Mouse (Mus musculus) CH12.LX (cell line): ENCODE measurements at regions not wholly inside any gene's neighbourhood (a gene's known extent, or its start where the extent isn't known, plus 50 kb on each side); places are given as distances from the start of the nearest gene placed in this dataset.

Source experiments
- DNase-seq: peaks from one replicate; pipeline ENCODE4 v3.0.0-alpha.2; 2013; ENCODE audit errors: extremely low read depth
- H3K27ac ChIP-seq: 2 replicates; pipeline ENCODE4 v1.5.1; 2012; ENCODE audit warnings: low read depth, mild to moderate bottlenecking, control low read depth, moderate library complexity; ENCODE audit not compliant: insufficient read depth
- H3K27me3 ChIP-seq: replicated peaks from 2 replicates; pipeline ENCODE3; 2012; ENCODE audit warnings: inconsistent platforms
- H3K36me3 ChIP-seq, 2 experiments: replicated peaks in 1 of 2; 2 replicates each; pipeline versions ENCODE3 to v1.6.1; 2012; ENCODE audit warnings: inconsistent platforms in 1 of 2, low read length in 1 of 2, mild to moderate bottlenecking in 1 of 2, mixed read lengths in 1 of 2, moderate library complexity in 1 of 2; ENCODE audit not compliant: control insufficient read depth in 1 of 2, insufficient read depth in 1 of 2
- H3K4me1 ChIP-seq, 2 experiments: 2 replicates each; pipeline ENCODE4 v1.6.1; 2012; ENCODE audit warnings: inconsistent platforms in 1 of 2, moderate library complexity in 1 of 2; ENCODE audit not compliant: insufficient read depth in 2 of 2, control insufficient read depth in 1 of 2
- H3K4me2 ChIP-seq: 2 replicates; pipeline ENCODE4 v1.6.1; 2012; ENCODE audit warnings: low read depth, mild to moderate bottlenecking, control low read depth; ENCODE audit not compliant: poor library complexity, insufficient read depth, severe bottlenecking
- H3K4me3 ChIP-seq, 3 experiments: fragments of 150-350 bp in 1 of 3; sonication (generic) in 1 of 3; replicated peaks in 1 of 3; 2 replicates each; pipeline versions ENCODE3 to v1.5.1; 2011 to 2012; ENCODE audit warnings: low read depth in 2 of 3, low read length in 2 of 3, mild to moderate bottlenecking in 2 of 3, moderate library complexity in 2 of 3, control low read depth in 1 of 3, improper control_type of control experiment in 1 of 3, inconsistent platforms in 1 of 3, mixed read lengths in 1 of 3; ENCODE audit not compliant: poor library complexity in 1 of 3
- H3K79me2 ChIP-seq: replicated peaks from 2 replicates; pipeline ENCODE4 v1.6.1; 2012; ENCODE audit warnings: mild to moderate bottlenecking, moderate library complexity; ENCODE audit not compliant: control insufficient read depth, poor library complexity, insufficient read depth, severe bottlenecking; ENCODE audit errors: extremely low read depth
- H3K9ac ChIP-seq: 2 replicates; pipeline ENCODE4 v1.6.1; 2012; ENCODE audit warnings: low read depth, mild to moderate bottlenecking, control low read depth, moderate library complexity; ENCODE audit not compliant: insufficient read depth
- H3K9me3 ChIP-seq: replicated peaks from 2 replicates; pipeline ENCODE3; 2012; ENCODE audit warnings: low read length, inconsistent platforms, mixed read lengths
- CHD2 ChIP-seq: IDR thresholded peaks from 2 replicates; pipeline ENCODE4 v1.6.1; 2011; ENCODE audit warnings: low read length, improper control_type of control experiment
- EP300 ChIP-seq: IDR thresholded peaks from 2 replicates; pipeline ENCODE4 v1.6.1; 2011; ENCODE audit warnings: low read length, improper control_type of control experiment
- IRF4 ChIP-seq: IDR thresholded peaks from 2 replicates; pipeline ENCODE4 v1.6.1; 2014; ENCODE audit warnings: low read depth, mild to moderate bottlenecking, inconsistent platforms, low read length, improper control_type of control experiment
- MAFK ChIP-seq: IDR thresholded peaks from 2 replicates; pipeline ENCODE4 v1.6.1; 2011; ENCODE audit warnings: low read length, improper control_type of control experiment; ENCODE audit not compliant: insufficient replicate concordance
- MAZ ChIP-seq: IDR thresholded peaks from 2 replicates; pipeline ENCODE4 v1.6.1; 2012; ENCODE audit warnings: low read depth, mild to moderate bottlenecking, inconsistent platforms, low read length, improper control_type of control experiment, moderate library complexity
- NELFE ChIP-seq: IDR thresholded peaks from 2 replicates; pipeline ENCODE4 v1.6.1; 2011; ENCODE audit warnings: low read depth, low read length, improper control_type of control experiment
- POLR2A ChIP-seq: IDR thresholded peaks from 2 replicates; pipeline ENCODE4 v1.6.1; 2011; ENCODE audit warnings: low read depth, mild to moderate bottlenecking, improper control_type of control experiment, low read length
- RAD21 ChIP-seq: IDR thresholded peaks from 2 replicates; pipeline ENCODE4 v1.6.1; 2011; ENCODE audit warnings: low read depth, mild to moderate bottlenecking, low read length, improper control_type of control experiment, moderate library complexity
- SMC3 ChIP-seq: IDR thresholded peaks from 2 replicates; pipeline ENCODE4 v1.6.1; 2011; ENCODE audit warnings: low read depth, low read length, improper control_type of control experiment
- USF1 ChIP-seq: IDR thresholded peaks from 2 replicates; pipeline ENCODE4 v1.6.1; 2014; ENCODE audit warnings: low read depth, mild to moderate bottlenecking, inconsistent platforms, low read length, improper control_type of control experiment
- ZKSCAN1 ChIP-seq: IDR thresholded peaks from 2 replicates; pipeline ENCODE4 v1.6.1; 2012; ENCODE audit warnings: low read depth, inconsistent platforms, low read length, improper control_type of control experiment, borderline replicate concordance
- dilution Hi-C: fragments of 300-500 bp; cut with MboI; formaldehyde crosslinking; loops from 2 replicates; pipeline ENCODE4 v1.14.3; 2020; ENCODE audit warnings: low sequenced_read_pairs; ENCODE audit not compliant: extremely low pct_unique_long_range_greater_than_20kb, extremely low pct_ligation_motif_present
- in situ Hi-C: fragments of 300-500 bp; cut with MboI; formaldehyde crosslinking; loops from 3 replicates; pipeline ENCODE4 v1.14.3; 2019; ENCODE audit warnings: low sequenced_read_pairs, low pct_ligation_motif_present, low pct_unique_long_range_greater_than_20kb, mixed read lengths

DNA sequence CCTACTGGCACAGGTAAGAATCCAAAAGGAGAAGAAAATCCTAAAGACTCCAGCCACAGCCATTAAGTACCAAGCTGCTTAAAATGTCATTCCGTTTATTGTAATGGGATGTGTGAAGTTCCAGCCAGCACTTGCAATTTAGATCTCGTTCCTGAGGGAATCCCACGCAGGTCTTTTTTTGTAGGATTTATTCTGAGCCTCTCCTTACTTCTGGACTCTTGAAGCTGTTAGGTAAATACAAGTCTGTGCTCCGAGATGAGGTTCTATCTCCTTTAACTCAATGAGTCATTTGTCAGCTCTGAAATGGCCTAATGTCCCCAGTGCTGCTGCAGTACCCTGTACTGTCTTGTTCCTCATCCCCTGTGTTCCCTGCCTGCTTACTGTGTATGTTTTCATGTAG is 94.9 kb upstream of the Eef1e1 start:
- in situ Hi-C loops (no loop called here), dilution Hi-C loops (no loop called here)
- H3K4me3 ChIP-seq: no peak overlapping the region

DNA sequence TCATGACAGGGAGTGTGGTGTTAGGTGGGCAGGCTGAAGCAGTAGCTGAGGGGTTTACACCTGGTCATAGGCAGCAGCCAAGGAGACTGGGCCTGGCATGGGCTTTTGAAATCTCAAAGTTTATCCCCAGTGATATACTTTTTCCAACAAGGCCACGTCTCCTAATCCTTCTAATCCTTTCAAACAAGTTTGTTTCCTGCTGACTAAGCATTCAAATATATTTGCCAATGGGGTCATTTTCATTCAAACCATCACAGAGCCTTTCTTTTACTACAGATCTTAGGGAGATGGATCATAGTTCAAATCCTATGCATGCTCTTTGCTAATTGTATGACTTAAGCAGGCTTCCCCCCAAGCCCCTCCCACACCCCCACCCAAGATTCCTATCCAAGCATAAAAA is 93.0 kb upstream of the Eef1e1 start:
- TF ChIP-seq SMC3: no peak
- peak; percentile 57 for TF ChIP-seq MAFK
- no peak for TF ChIP-seq USF1
- TF ChIP-seq POLR2A: no peak
- no peaks in the 10 kb centered on the region for H3K9me3 ChIP-seq
- no peak overlapping the region for H3K4me3 ChIP-seq
- in situ Hi-C loops (no loop called here), dilution Hi-C loops (no loop called here)
- no peak overlapping the region for H3K27ac ChIP-seq
- H3K4me1 ChIP-seq: no peaks in the 10 kb centered on the region
- DNase-seq: no peak
- no peaks in the 10 kb centered on the region for H3K27me3 ChIP-seq
- no peaks in the 10 kb centered on the region for H3K36me3 ChIP-seq
- no peak overlapping the region for H3K4me2 ChIP-seq
- no peak overlapping the region for H3K9ac ChIP-seq
- no peaks in the 10 kb centered on the region for H3K79me2 ChIP-seq

More for the DNA sequence above, 94.9 kb upstream of the Eef1e1 start:
- TF ChIP-seq IRF4 (no peak), ZKSCAN1 (no peak), NELFE (no peak), CHD2 (no peak), MAZ (no peak)
- H3K36me3 ChIP-seq: no peaks in the 10 kb centered on the region
- no peak for DNase-seq
- H3K9me3 ChIP-seq: no peaks in the 10 kb centered on the region
- H3K27me3 ChIP-seq: no peaks in the 10 kb centered on the region
- H3K9ac ChIP-seq: no peak overlapping the region
- H3K27ac ChIP-seq: no peak overlapping the region
- no peak overlapping the region for H3K4me2 ChIP-seq
- no peaks in the 10 kb centered on the region for H3K79me2 ChIP-seq
- H3K4me1 ChIP-seq: no peaks in the 10 kb centered on the region

DNA sequence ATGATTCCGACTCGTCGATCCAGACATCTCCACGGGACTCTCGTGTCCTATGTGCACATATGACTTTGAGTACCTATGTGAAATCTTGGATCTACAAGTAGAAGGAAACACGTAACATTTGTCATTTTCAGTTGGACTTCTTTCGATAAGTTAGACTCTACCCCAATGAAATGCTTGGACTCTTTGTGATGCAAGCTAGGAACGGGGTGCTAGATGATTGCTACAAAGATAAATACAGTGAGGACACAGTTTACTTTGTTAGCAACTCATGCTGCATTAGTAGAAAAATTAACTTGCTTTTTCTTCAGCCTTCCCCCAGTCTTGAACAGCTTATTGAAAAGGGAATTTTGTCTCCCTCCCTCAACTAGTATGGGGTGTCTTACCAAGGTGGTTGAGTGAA is 81.2 kb upstream of the Eef1e1 start:
- Histone ChIP-seq H3K36me3 (no peaks in the 10 kb centered on the region), H3K27me3 (no peaks in the 10 kb centered on the region), H3K4me3 (no peak overlapping the region), H3K27ac (no peak overlapping the region), H3K79me2 (no peaks in the 10 kb centered on the region), H3K9ac (no peak overlapping the region), H3K9me3 (peaks cover 2% of the 10 kb centered on the region), H3K4me1 (peaks cover 0 to 3% of the 10 kb centered on the region in 2 experiments; a peak in 1 of 4 replicates), H3K4me2 (no peak overlapping the region)
- no peak for TF ChIP-seq RAD21
- TF ChIP-seq EP300: no peak
- in situ Hi-C loops: no loop called here
- DNase-seq: no peak
- dilution Hi-C loops: no loop called here
